Mouse (Mus musculus): ENCODE data around the gene Smc6. TPM values are rescaled to one million over a fixed set of nuclear protein-coding genes. Genes with fewer than 3 reads are reported as not detected.

Smc6 gene
- total RNA-seq, 2 experiments from 2014 or later: 27.1 to 35.7 TPM

Small RNA genes lying within 50 kb of the gene (microRNA-seq; reads per million reads assigned to microRNA genes)
- gene Mir7675: not detected

Other genes starting within 250 kb of the Smc6 start
- under 1 TPM; 0.53 to 0.93 TPM for gene Kcns3, start 114.8 kb upstream of the Smc6 start, total RNA-seq (2021)
- not detected for gene Msgn1, start 56.9 kb upstream of the Smc6 start, total RNA-seq (2021)
- gene Gen1, start 85 bp upstream of the Smc6 start, total RNA-seq (2021): 1 to 10 TPM; 2.4 to 4.6 TPM
- not detected for gene Vsnl1, start 170.7 kb downstream of the Smc6 start, total RNA-seq (2021)
- gene Rad51ap2, start 190.2 kb downstream of the Smc6 start, total RNA-seq (2021): not detected